Mouse (Mus musculus) brain, embryonic 14.5 days (tissue): ENCODE results near the gene Vapb.

Experiments
- CTCF ChIP-seq: fragments of 200-500 bp; IDR thresholded peaks from 2 replicates; pipeline ENCODE4 v1.5.1; 2012; ENCODE audit warnings: inconsistent platforms, mild to moderate bottlenecking, moderate library complexity, borderline replicate concordance; ENCODE audit not compliant: insufficient read depth, insufficient read length; ENCODE audit errors: extremely low read depth
- POLR2A ChIP-seq: fragments of 200-500 bp; IDR thresholded peaks from 2 replicates; pipeline ENCODE4 v1.6.1; 2012; ENCODE audit warnings: mild to moderate bottlenecking, inconsistent platforms, borderline replicate concordance; ENCODE audit not compliant: poor library complexity, insufficient read depth, insufficient read length, severe bottlenecking; ENCODE audit errors: extremely low read depth

DNA sequence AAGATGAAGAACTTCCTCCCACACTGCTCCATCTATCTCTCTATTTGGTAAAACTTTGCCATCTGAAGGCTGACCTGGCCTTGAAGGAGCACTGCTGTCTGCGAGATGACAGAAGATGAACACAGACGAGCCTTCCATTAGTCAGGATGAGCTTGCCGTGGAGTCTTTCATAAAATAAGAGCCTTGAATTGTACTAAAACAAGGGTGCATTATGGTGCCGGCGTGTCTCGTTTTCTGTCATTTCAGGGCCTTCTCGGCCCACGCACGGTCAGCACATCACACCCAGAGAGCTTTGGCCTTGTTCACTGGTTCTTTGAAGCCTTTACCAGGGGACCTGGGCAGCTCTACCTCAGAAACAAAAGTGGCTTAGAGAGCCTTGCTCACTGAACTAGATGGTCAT lies 5.4 kb downstream of the Vapb start:
- TF ChIP-seq CTCF (no peak), POLR2A (no peak)
